In the genomic region with DNA sequence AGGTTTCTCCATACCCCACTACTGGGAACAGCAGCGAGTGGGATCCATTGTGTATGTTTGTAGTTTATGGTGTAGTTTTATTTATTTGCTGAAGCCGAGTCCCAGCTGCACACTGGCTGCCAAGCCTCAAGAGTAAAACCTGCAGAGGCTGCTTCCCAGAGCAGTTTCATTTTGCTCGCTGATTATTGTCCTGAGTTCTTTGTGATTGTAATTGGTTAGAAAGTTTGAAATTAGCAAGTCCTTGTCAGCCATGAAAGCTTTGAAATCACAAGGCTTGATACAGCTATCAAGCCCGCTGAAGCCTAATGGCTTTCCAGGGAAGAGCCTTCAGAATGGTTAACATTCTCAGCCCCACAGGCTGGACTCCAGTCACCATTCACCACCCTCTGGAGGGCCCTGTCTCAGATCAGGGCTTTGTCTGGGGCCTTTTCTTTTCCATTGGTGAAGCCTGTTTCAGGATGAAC, we compare ENCODE assay signal across 11 mouse cellular contexts.
DNase-seq lines count a peak whose midpoint lies in the region; ATAC-seq lines count a peak whose summit lies in the region.
"Had no signal": no experiment of that assay in that cellular context is flagged by ENCODE, and none has a peak within 500 bp of the region (broad histone marks: within the 10 kb centered on the region; RNA-seq: fewer than 3 reads in every experiment).

No protein-coding gene starts in this region.

- no peak overlapping the region for H3K4me3 ChIP-seq in kidney, embryonic 14.5 days (ENCODE audit: low read length)
- no peak overlapping the region for H3K4me3 ChIP-seq in kidney, embryonic 16.5 days (ENCODE audit: low read length)
- H3K4me3 ChIP-seq in embryonic facial prominence, embryonic 10.5 days, result no peak overlapping the region
- H3K4me3 ChIP-seq in hindbrain, embryonic 15.5 days, result no peak overlapping the region
- H3K4me3 ChIP-seq in neural tube, embryonic 14.5 days (ENCODE audit: low read depth, low read length), result no peak overlapping the region

- no peaks in the 10 kb centered on the region for H3K9me3 ChIP-seq in kidney, embryonic 14.5 days (ENCODE audit: control insufficient read depth, low read length)
- H3K9me3 ChIP-seq in kidney, embryonic 16.5 days (ENCODE audit: low read length), result peaks cover 3% of the 10 kb centered on the region; the same call in 1 of the 2 replicates
- no peaks in the 10 kb centered on the region for H3K9me3 ChIP-seq in embryonic facial prominence, embryonic 10.5 days
- H3K9me3 ChIP-seq in hindbrain, embryonic 15.5 days, result no peaks in the 10 kb centered on the region
- no peaks in the 10 kb centered on the region; the same call in 1 of the 2 replicates for H3K9me3 ChIP-seq in neural tube, embryonic 14.5 days (ENCODE audit: control insufficient read depth, low read length)

- 45% methylated on average over 4 of the region's 4 CpGs for WGBS in kidney, embryonic 14.5 days
- 42% methylated on average over 4 of the region's 4 CpGs for WGBS in kidney, embryonic 16.5 days
- 38% methylated on average over 4 of the region's 4 CpGs for WGBS in embryonic facial prominence, embryonic 10.5 days
- 19% methylated on average over 4 of the region's 4 CpGs for WGBS in hindbrain, embryonic 15.5 days
- whole genome bisulfite sequencing in neural tube, embryonic 14.5 days, result 9% methylated on average over 4 of the region's 4 CpGs

- no peaks in the 10 kb centered on the region for H3K36me3 ChIP-seq in kidney, embryonic 14.5 days (ENCODE audit: control insufficient read depth, insufficient read depth, low read length)
- 0 out of 2 replicates have a peak, but pooled peaks cover 5% of the 10 kb centered on the region for H3K36me3 ChIP-seq in kidney, embryonic 16.5 days (ENCODE audit: insufficient read depth, low read length)
- no peaks in the 10 kb centered on the region for H3K36me3 ChIP-seq in embryonic facial prominence, embryonic 10.5 days (replicated peaks)
- H3K36me3 ChIP-seq in hindbrain, embryonic 15.5 days, result no peaks in the 10 kb centered on the region
- H3K36me3 ChIP-seq in neural tube, embryonic 14.5 days (ENCODE audit: control insufficient read depth, insufficient read depth, low read length), result no peaks in the 10 kb centered on the region

- no peaks in the 10 kb centered on the region for H3K27me3 ChIP-seq in kidney, embryonic 14.5 days (ENCODE audit: control insufficient read depth, insufficient read depth, low read length)
- H3K27me3 ChIP-seq in kidney, embryonic 16.5 days (ENCODE audit: insufficient read depth, low read length), result no peaks in the 10 kb centered on the region
- H3K27me3 ChIP-seq in embryonic facial prominence, embryonic 10.5 days (replicated peaks; ENCODE audit: low read depth, poor library complexity, severe bottlenecking), result no peaks in the 10 kb centered on the region
- H3K27me3 ChIP-seq in hindbrain, embryonic 15.5 days, result no peaks in the 10 kb centered on the region
- no peaks in the 10 kb centered on the region for H3K27me3 ChIP-seq in neural tube, embryonic 14.5 days (ENCODE audit: control insufficient read depth, insufficient read depth, low read length)

- peak overlapping the region; percentile 11; the same call in 1 of the 2 replicates for H3K27ac ChIP-seq in kidney, embryonic 14.5 days (ENCODE audit: low read depth, low read length)
- no peak overlapping the region for H3K27ac ChIP-seq in kidney, embryonic 16.5 days (ENCODE audit: low read length)
- peak overlapping the region; percentile 63 for H3K27ac ChIP-seq in embryonic facial prominence, embryonic 10.5 days (replicated peaks)
- H3K27ac ChIP-seq in hindbrain, embryonic 15.5 days (replicated peaks), result peak overlapping the region; percentile 17; the same call in 1 of the 2 replicates
- H3K27ac ChIP-seq in neural tube, embryonic 14.5 days (ENCODE audit: low read depth, low read length), result peak overlapping the region; percentile 70
- H3K27ac ChIP-seq: macrophage had no signal

- no peak for DNase-seq in embryonic facial prominence, embryonic 10.5 days (ENCODE audit: low spot score)
- no peak for DNase-seq in left cerebral cortex, postnatal 4 days
- DNase-seq in gastrocnemius, postnatal 25 days, result no peak
- DNase-seq: adrenal gland, postnatal 25 days; thymus, adult 18-20 months had no signal

- ATAC-seq in kidney, embryonic 14.5 days (ENCODE audit: low FRiP score, low TSS enrichment), result no peak
- ATAC-seq in kidney, embryonic 16.5 days (ENCODE audit: low FRiP score, low TSS enrichment), result no peak
- ATAC-seq in hindbrain, embryonic 15.5 days (ENCODE audit: low FRiP score, low read depth), result no peak
- peak; percentile 66; the same call in 1 of the 2 replicates for ATAC-seq in neural tube, embryonic 14.5 days (ENCODE audit: low read depth)
- no peak for ATAC-seq in megakaryocyte, adult 5-6 weeks (ENCODE audit: poor library complexity, severe bottlenecking)

- intact Hi-C loops in left cerebral cortex, postnatal 4 days (cut with DNase I), result loop anchor here (10.0 kb wide), 1 partner anchor 135 kb away; no protein-coding TSS in a partner anchor

- no peaks in the 10 kb centered on the region for H3K4me1 ChIP-seq in kidney, embryonic 14.5 days (ENCODE audit: control insufficient read depth, insufficient read depth, low read length)
- H3K4me1 ChIP-seq in kidney, embryonic 16.5 days (ENCODE audit: insufficient read depth, low read length), result no peaks in the 10 kb centered on the region; the same call in 1 of the 2 replicates
- peaks cover 34% of the 10 kb centered on the region for H3K4me1 ChIP-seq in embryonic facial prominence, embryonic 10.5 days
- H3K4me1 ChIP-seq in hindbrain, embryonic 15.5 days (replicated peaks), result peaks cover 12% of the 10 kb centered on the region
- H3K4me1 ChIP-seq in neural tube, embryonic 14.5 days (ENCODE audit: control insufficient read depth, insufficient read depth, low read length), result peaks cover 7% of the 10 kb centered on the region

- H3K4me2 ChIP-seq in kidney, embryonic 14.5 days (replicated peaks; ENCODE audit: low read depth, low read length), result no peak overlapping the region
- no peak overlapping the region for H3K4me2 ChIP-seq in kidney, embryonic 16.5 days (replicated peaks; ENCODE audit: low read depth, low read length)
- H3K4me2 ChIP-seq in hindbrain, embryonic 15.5 days, result no peak overlapping the region
- H3K4me2 ChIP-seq in neural tube, embryonic 14.5 days (ENCODE audit: low read depth, low read length), result no peak overlapping the region

- no peak overlapping the region for H3K9ac ChIP-seq in kidney, embryonic 14.5 days (ENCODE audit: low read depth, low read length)
- no peak overlapping the region for H3K9ac ChIP-seq in kidney, embryonic 16.5 days (replicated peaks; ENCODE audit: low read length)
- no peak overlapping the region for H3K9ac ChIP-seq in hindbrain, embryonic 15.5 days
- H3K9ac ChIP-seq in neural tube, embryonic 14.5 days (replicated peaks; ENCODE audit: low read depth, low read length), result no peak overlapping the region
